Mouse (Mus musculus) adrenal gland, adult 2 months (tissue): ENCODE results near the gene Ces2b. TPM values are rescaled to one million over a fixed set of nuclear protein-coding genes. Genes with fewer than 3 reads are reported as not detected.
A peak's percentile ranks its signal among the peaks of the same experiment; 100 is the strongest.
"Not testable (repeated sequence)": the region's sequence is repeated elsewhere in the genome, so short reads cannot be mapped to it uniquely, and the experiment has no call there.

Source experiments
- DNase-seq: peaks from one replicate; pipeline ENCODE4 v3.0.0; 2021
- long read RNA-seq: library from polyadenylated mRNA; stranded (forward); transcript quantifications from one replicate; pipeline ENCODE4 v2.0.0, GENCODE M21; 2021
- polyA plus RNA-seq: library from polyadenylated mRNA; depleted of rRNA; stranded (reverse); fragments of >200 nt; gene quantifications from 2 replicates; pipeline ENCODE4 v1.2.3, GENCODE M21; 2012; rRNA removed
- total RNA-seq, 2 experiments: library from RNA; stranded (reverse); gene quantifications; 2 replicates each; pipeline ENCODE4 v1.2.3; 2021

Ces2b gene
- total RNA-seq (under 1 TPM; 0.17 TPM), polyA plus RNA-seq (not detected in 2 replicates)
- long read RNA-seq = 0 reads

GRCm38 (mm10) chr8:104831440-104831839, at the start of gene Ces2b:
Ces2b (plus strand) TSS chr8:104831572.
- no peak for DNase-seq

- peak; percentile 5 for DNase-seq
These were observed 44.3 kb upstream of the Ces2b start for GRCm38 (mm10) chr8:104787049-104787448.

- no peak for DNase-seq
These were observed 42.4 kb upstream of the Ces2b start for GRCm38 (mm10) chr8:104788929-104789328.

DNA sequence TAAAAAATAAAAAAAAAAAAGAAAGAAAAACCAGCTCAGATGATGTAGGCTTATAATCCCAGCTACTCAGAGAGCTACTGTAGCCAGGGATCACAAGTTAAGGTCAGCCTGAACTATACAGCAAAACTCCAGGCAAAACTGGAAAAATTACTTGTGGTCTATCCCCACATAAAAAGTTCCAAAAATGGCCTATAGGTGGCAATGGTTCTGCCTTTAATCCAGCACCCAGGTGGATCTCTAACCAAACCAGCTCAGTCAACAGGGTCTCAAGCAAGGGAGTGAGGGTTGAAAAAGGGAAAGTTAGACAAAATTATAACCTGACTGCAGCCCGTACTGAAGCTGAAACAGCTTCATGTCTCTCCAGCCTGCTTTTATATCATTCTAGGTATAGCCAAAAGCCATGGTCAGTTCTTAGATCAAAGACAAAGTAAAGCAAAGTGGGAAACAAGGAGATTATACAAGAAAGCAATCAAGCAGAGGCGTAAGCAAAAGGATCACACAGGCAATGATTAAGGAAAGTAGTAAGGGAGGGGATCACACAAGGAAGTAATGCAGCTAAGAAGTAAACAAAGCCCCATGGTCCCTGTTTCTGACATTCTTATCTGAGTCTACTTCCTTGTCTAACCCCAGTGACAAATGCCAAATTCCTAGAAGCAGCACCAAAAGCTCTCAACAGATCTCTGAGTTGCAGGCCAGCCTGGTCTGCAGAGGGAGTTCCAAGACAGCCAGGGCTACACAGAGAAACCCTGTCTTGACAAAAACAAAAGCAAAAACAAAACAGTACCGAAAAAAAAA, 41.3 kb upstream of the Ces2b start:
- peak; percentile 12 for DNase-seq

DNA sequence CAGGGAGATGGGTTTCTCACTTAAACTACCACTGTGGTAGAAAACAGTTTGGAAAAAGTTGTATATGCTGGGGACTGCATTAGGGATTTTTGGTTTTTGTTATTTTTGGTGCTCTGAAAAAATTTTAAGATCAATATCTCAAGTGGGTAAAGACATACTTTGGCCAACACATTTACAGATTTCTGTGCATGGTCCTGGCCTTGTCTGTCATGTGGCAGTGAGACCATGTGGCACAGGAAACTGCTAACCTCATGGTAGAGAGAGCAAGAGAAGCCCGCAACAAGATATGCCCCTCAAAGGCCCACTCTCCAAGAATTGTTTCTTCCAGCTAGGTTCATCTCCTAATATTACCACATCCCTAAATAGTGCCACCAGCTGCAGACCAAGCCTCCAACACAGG, 32.0 kb upstream of the Ces2b start:
- DNase-seq = no peak

- no peak for DNase-seq
These were observed 25.2 kb upstream of the Ces2b start for GRCm38 (mm10) chr8:104806127-104806526.

GRCm38 (mm10) chr8:104808542-104809413, 22.6 kb upstream of the Ces2b start:
- peak; percentile 59 for DNase-seq

GRCm38 (mm10) chr8:104809436-104809835, 21.9 kb upstream of the Ces2b start:
- DNase-seq = no peak

DNA sequence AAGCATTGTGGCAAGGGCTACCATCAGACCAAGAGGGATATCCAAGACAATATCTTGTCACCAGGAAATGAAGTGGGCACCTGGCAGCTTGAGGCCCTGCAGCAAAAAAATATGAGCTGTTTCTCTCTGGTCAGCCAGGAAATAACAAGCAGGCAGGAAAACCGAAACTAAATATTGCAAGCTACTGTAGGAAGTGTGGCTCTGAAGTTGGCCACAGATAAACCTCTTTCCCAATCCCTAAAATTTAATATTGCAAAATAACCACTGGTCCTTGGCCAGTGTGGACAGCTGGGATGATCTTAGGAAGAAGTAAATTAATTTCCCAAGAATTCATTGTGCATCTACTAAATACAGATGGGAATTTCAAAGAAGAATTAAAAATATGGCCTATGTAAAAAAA, 4.5 kb upstream of the Ces2b start:
- peak; percentile 5 for DNase-seq

- DNase-seq = no peak
These were observed 3.2 kb upstream of the Ces2b start for GRCm38 (mm10) chr8:104828221-104828620.

DNA sequence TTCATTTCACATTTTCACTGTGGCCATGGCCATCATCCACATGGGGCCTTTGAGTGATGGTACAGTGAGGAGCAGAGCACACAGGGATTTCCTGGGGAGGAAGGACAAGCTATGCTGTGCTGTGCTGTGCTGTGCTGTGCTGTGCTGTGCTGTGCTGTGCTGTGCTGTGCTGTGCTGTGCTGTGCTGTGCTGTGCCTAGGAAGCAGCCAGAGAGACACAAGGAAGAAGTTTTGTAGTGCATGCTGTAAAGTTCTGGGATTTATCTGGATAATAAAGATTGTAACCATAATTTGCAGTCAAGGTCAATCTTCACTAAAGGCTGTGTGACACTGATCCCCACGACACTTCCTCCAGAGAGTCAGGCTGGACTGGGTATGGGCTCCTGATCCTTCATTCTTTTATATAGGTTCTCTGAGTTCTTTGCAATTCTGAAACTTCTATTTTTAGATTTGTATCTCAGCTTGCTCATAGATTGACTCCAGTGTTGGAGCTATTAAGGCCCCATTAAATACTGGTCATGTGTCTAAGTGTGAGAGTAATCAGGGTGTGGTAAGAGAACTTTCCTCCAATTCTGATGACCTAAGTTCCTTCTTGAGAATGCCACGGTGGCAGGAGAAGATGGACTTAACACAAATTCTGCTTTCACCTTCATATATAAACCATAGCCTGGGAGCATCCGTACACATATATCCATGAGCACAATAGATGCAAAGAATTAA, 10.1 kb downstream of the Ces2b start:
- DNase-seq = no peak

GRCm38 (mm10) chr8:104846831-104847230, 15.5 kb downstream of the Ces2b start, which contains the start of gene Ces2c:
Ces2c (plus strand) TSS chr8:104847068.
- no peak for DNase-seq

- DNase-seq = no peak
These were observed 16.5 kb downstream of the Ces2b start for GRCm38 (mm10) chr8:104847741-104848462.

- DNase-seq = not testable (repeated sequence)
These were observed 35.6 kb downstream of the Ces2b start for GRCm38 (mm10) chr8:104866844-104867531.

DNA sequence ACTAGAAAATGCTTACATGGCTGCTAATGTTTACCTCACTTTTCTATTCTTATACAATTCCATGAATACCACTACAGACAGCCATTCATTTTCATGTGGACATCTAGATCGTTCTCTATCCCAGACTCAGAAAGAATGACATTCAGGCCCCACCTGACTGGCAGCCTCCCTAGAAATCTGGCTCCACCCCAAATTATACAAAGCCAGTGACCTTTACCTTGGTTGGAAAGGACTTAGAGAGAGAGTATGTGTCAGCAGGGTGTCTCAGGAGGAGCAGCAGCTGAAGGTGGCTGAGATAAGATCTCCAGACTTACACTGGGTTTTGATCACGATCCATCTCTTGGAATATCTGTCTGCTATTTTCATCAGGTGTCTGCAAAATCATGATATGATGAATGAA, 37.5 kb downstream of the Ces2b start:
- DNase-seq = not testable (repeated sequence)

- not testable (repeated sequence) for DNase-seq
These were observed 55.0 kb downstream of the Ces2b start for GRCm38 (mm10) chr8:104886223-104886926.
